Mouse (Mus musculus): Measurements from ENCODE around the gene Map3k10. TPM values are rescaled to one million over a fixed set of nuclear protein-coding genes. Genes with fewer than 3 reads are reported as not detected.
"Not testable (repeated sequence)": the region's sequence is repeated elsewhere in the genome, so short reads cannot be mapped to it uniquely, and the experiment has no call there.

Gene Map3k10
- polyA plus RNA-seq, 1 experiment from 2014 or later = 7.5 TPM

GRCm38 (mm10) chr7:27650949-27651348, 23.4 kb downstream of the Map3k10 start:
- Histone ChIP-seq H3K27me3 (ENCODE audit: low read depth, poor library complexity, severe bottlenecking) (peaks cover 38% of the 10 kb centered on the region), H3K4me1 (peaks cover 18% of the 10 kb centered on the region), H3K36me3 (peaks cover 1% of the 10 kb centered on the region; the same call in 1 of the 2 replicates), H3K27ac (replicated peaks) (peak overlapping the region; percentile 59; the same call in 1 of the 2 replicates), H3K9me3 (replicated peaks) (no peaks in the 10 kb centered on the region), H3K4me3 (peak overlapping the region; percentile 39)
- DNase-seq (ENCODE audit: low spot score) = peak; percentile 70
- 8% methylated on average over 10 of the region's 10 CpGs for WGBS

- WGBS = 91% methylated on average over 11 of the region's 11 CpGs
- peaks cover 26% of the 10 kb centered on the region for H3K27me3 ChIP-seq (ENCODE audit: low read depth, poor library complexity, severe bottlenecking)
- DNase-seq (ENCODE audit: low spot score) = no peak
- peaks cover 18% of the 10 kb centered on the region for H3K4me1 ChIP-seq
- no peaks in the 10 kb centered on the region for H3K9me3 ChIP-seq (replicated peaks)
- no peaks in the 10 kb centered on the region for H3K36me3 ChIP-seq
- H3K4me3 ChIP-seq = no peak overlapping the region
- H3K27ac ChIP-seq (replicated peaks) = no peak overlapping the region
These were observed 24.7 kb downstream of the Map3k10 start for GRCm38 (mm10) chr7:27649723-27650122.

GRCm38 (mm10) chr7:27647281-27648002, 27.0 kb downstream of the Map3k10 start:
- peaks cover 3% of the 10 kb centered on the region for H3K27me3 ChIP-seq (ENCODE audit: low read depth, poor library complexity, severe bottlenecking)
- no peak overlapping the region for H3K27ac ChIP-seq (replicated peaks)
- no peak for DNase-seq (ENCODE audit: low spot score)
- no peaks in the 10 kb centered on the region for H3K36me3 ChIP-seq
- H3K4me1 ChIP-seq = 0 out of 2 replicates have a peak, but pooled peaks cover 6% of the 10 kb centered on the region
- no peak overlapping the region for H3K4me3 ChIP-seq
- WGBS = 88% methylated on average over 6 of the region's 6 CpGs
- no peaks in the 10 kb centered on the region for H3K9me3 ChIP-seq (replicated peaks)

GRCm38 (mm10) chr7:27646516-27646915, 27.9 kb downstream of the Map3k10 start:
- Histone ChIP-seq H3K36me3 (no peaks in the 10 kb centered on the region), H3K4me1 (0 out of 2 replicates have a peak, but pooled peaks cover 6% of the 10 kb centered on the region), H3K27me3 (ENCODE audit: low read depth, poor library complexity, severe bottlenecking) (no peaks in the 10 kb centered on the region; the same call in 1 of the 2 replicates), H3K27ac (replicated peaks) (no peak overlapping the region), H3K4me3 (no peak overlapping the region), H3K9me3 (replicated peaks) (no peaks in the 10 kb centered on the region)
- WGBS = 84% methylated on average over 7 of the region's 7 CpGs
- DNase-seq (ENCODE audit: low spot score) = no peak

- Histone ChIP-seq H3K4me1 (no peaks in the 10 kb centered on the region), H3K27me3 (ENCODE audit: low read depth, poor library complexity, severe bottlenecking) (no peaks in the 10 kb centered on the region), H3K4me3 (no peak overlapping the region), H3K36me3 (0 out of 2 replicates have a peak, but pooled peaks cover 5% of the 10 kb centered on the region), H3K27ac (replicated peaks) (no peak overlapping the region), H3K9me3 (replicated peaks) (no peaks in the 10 kb centered on the region)
- WGBS = 60% methylated on average over 1 of the region's 1 CpGs
- DNase-seq (ENCODE audit: low spot score) = no peak
These were observed 29.9 kb downstream of the Map3k10 start for GRCm38 (mm10) chr7:27644471-27644870.

GRCm38 (mm10) chr7:27635094-27635493, 39.3 kb downstream of the Map3k10 start:
- H3K4me3 ChIP-seq; H3K27me3 ChIP-seq (ENCODE audit: low read depth, poor library complexity, severe bottlenecking); H3K4me1 ChIP-seq; H3K27ac ChIP-seq (replicated peaks); DNase-seq (ENCODE audit: low spot score); H3K9me3 ChIP-seq (replicated peaks): not testable (repeated sequence)
- 96% methylated on average over 2 of the region's 2 CpGs for WGBS
- peaks cover 84% of the 10 kb centered on the region for H3K36me3 ChIP-seq

- WGBS = 95% methylated on average over 6 of the region's 6 CpGs
- Histone ChIP-seq H3K36me3 (peaks cover 84% of the 10 kb centered on the region), H3K9me3 (replicated peaks) (no peaks in the 10 kb centered on the region), H3K27ac (replicated peaks) (no peak overlapping the region), H3K4me1 (no peaks in the 10 kb centered on the region), H3K4me3 (no peak overlapping the region), H3K27me3 (ENCODE audit: low read depth, poor library complexity, severe bottlenecking) (no peaks in the 10 kb centered on the region)
- no peak for DNase-seq (ENCODE audit: low spot score)
These were observed 39.7 kb downstream of the Map3k10 start for GRCm38 (mm10) chr7:27634691-27635090.

GRCm38 (mm10) chr7:27633166-27633565, 41.2 kb downstream of the Map3k10 start:
- no peaks in the 10 kb centered on the region for H3K4me1 ChIP-seq
- WGBS = 92% methylated on average over 6 of the region's 6 CpGs
- peaks cover 95% of the 10 kb centered on the region for H3K36me3 ChIP-seq

GRCm38 (mm10) chr7:27631439-27631838, 43.0 kb downstream of the Map3k10 start:
- no peak overlapping the region for H3K4me3 ChIP-seq
- 97% methylated on average over 4 of the region's 4 CpGs for WGBS
- peaks cover 95% of the 10 kb centered on the region for H3K36me3 ChIP-seq
- no peak overlapping the region for H3K27ac ChIP-seq (replicated peaks)
- no peaks in the 10 kb centered on the region for H3K4me1 ChIP-seq
- no peaks in the 10 kb centered on the region for H3K27me3 ChIP-seq (ENCODE audit: low read depth, poor library complexity, severe bottlenecking)
- H3K9me3 ChIP-seq (replicated peaks) = no peaks in the 10 kb centered on the region
- no peak for DNase-seq (ENCODE audit: low spot score)

More at GRCm38 (mm10) chr7:27633166-27633565, 41.2 kb downstream of the Map3k10 start:
- H3K27me3 ChIP-seq (ENCODE audit: low read depth, poor library complexity, severe bottlenecking) = no peaks in the 10 kb centered on the region
- no peak overlapping the region for H3K4me3 ChIP-seq
- no peaks in the 10 kb centered on the region for H3K9me3 ChIP-seq (replicated peaks)
- no peak overlapping the region for H3K27ac ChIP-seq (replicated peaks)
- DNase-seq (ENCODE audit: low spot score) = no peak

- WGBS = 95% methylated on average over 7 of the region's 7 CpGs
- H3K4me3 ChIP-seq = not testable (repeated sequence)
These were observed 45.6 kb downstream of the Map3k10 start for GRCm38 (mm10) chr7:27628816-27629215.

GRCm38 (mm10) chr7:27628190-27628589, 46.2 kb downstream of the Map3k10 start:
- no peaks in the 10 kb centered on the region for H3K27me3 ChIP-seq (ENCODE audit: low read depth, poor library complexity, severe bottlenecking)
- H3K4me3 ChIP-seq = no peak overlapping the region
- H3K36me3 ChIP-seq = peaks cover 92% of the 10 kb centered on the region
- H3K27ac ChIP-seq (replicated peaks) = no peak overlapping the region
- no peak for DNase-seq (ENCODE audit: low spot score)
- no peaks in the 10 kb centered on the region for H3K4me1 ChIP-seq
- 93% methylated on average over 6 of the region's 6 CpGs for WGBS
- no peaks in the 10 kb centered on the region for H3K9me3 ChIP-seq (replicated peaks)

More at GRCm38 (mm10) chr7:27628816-27629215, 45.6 kb downstream of the Map3k10 start:
- H3K27me3 ChIP-seq (ENCODE audit: low read depth, poor library complexity, severe bottlenecking); H3K27ac ChIP-seq (replicated peaks); H3K9me3 ChIP-seq (replicated peaks); DNase-seq (ENCODE audit: low spot score); H3K4me1 ChIP-seq: not testable (repeated sequence)
- peaks cover 92% of the 10 kb centered on the region for H3K36me3 ChIP-seq

- 89% methylated on average over 7 of the region's 7 CpGs for WGBS
- Histone ChIP-seq H3K4me3 (no peak overlapping the region), H3K9me3 (replicated peaks) (no peaks in the 10 kb centered on the region), H3K27ac (replicated peaks) (no peak overlapping the region), H3K4me1 (no peaks in the 10 kb centered on the region), H3K36me3 (peaks cover 92% of the 10 kb centered on the region), H3K27me3 (ENCODE audit: low read depth, poor library complexity, severe bottlenecking) (no peaks in the 10 kb centered on the region)
- DNase-seq (ENCODE audit: low spot score) = no peak
These were observed 46.7 kb downstream of the Map3k10 start for GRCm38 (mm10) chr7:27627707-27628106.

GRCm38 (mm10) chr7:27624967-27625366, 49.4 kb downstream of the Map3k10 start:
- Histone ChIP-seq H3K9me3 (replicated peaks) (no peaks in the 10 kb centered on the region), H3K36me3 (peaks cover 97% of the 10 kb centered on the region), H3K27me3 (ENCODE audit: low read depth, poor library complexity, severe bottlenecking) (no peaks in the 10 kb centered on the region), H3K4me3 (no peak overlapping the region), H3K27ac (replicated peaks) (no peak overlapping the region), H3K4me1 (no peaks in the 10 kb centered on the region)
- DNase-seq (ENCODE audit: low spot score) = no peak
